8 mouse cellular contexts compared by ENCODE assay signal in the genomic region with DNA sequence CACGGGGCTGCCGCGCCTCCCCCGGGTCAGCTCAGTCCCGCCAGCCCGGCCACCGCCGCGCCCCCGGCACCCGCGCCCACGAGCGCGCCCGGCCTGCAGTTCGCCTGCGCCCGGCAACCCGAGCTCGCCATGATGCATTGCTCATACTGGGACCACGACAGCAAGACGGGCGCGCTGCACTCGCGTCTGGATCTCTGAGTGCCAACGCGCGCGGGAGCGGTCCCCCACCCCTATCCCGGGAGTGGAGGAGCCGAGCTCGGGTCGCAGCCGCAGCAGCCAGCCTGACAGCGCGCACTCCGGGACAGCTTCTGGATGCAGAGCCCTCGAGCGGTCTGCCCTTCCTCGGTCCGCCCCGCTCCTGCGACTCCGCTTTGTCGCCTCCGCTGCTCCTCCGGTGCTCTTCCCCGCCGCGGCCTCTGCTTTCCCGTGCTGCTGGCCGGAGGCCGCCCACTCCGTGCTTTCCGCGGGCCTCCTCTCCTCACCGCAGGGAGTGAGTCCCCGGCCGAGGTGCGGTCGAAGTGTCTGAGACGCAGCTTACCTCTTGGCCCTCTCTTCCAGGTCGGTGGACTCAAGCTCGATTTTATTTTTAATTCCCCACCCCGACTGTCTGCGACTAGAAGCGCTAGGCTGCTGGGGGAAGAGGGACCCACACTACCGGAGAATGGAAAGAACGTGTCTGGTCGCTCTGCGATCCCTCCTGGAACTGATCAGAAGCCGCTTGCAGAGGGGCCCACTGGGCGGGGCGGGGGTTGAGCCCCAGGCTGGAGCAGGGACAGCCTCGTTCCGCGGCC. TPM values are rescaled to one million over a fixed set of nuclear protein-coding genes. Genes with fewer than 3 reads are reported as not detected.
DNase-seq lines count a peak whose midpoint lies in the region; ATAC-seq and TF ChIP-seq lines count a peak whose summit lies in the region.

No protein-coding gene starts in this region.

- H3K9ac ChIP-seq in heart, embryonic 11.5 days (ENCODE audit: low read depth, low read length) = no peak overlapping the region
- H3K9ac ChIP-seq in neural tube, embryonic 13.5 days = peak overlapping the region; percentile 49

- no peaks in the 10 kb centered on the region for H3K36me3 ChIP-seq in heart, embryonic 11.5 days (ENCODE audit: control insufficient read depth, insufficient read depth, low read length)
- H3K36me3 ChIP-seq in neural tube, embryonic 13.5 days = no peaks in the 10 kb centered on the region
- no peaks in the 10 kb centered on the region for H3K36me3 ChIP-seq in thymus, adult 2 months (ENCODE audit: control insufficient read depth, insufficient read depth, low read length)

- H3K4me2 ChIP-seq in heart, embryonic 11.5 days = peak overlapping the region; percentile 93
- peak overlapping the region; percentile 56 for H3K4me2 ChIP-seq in neural tube, embryonic 13.5 days

- no peak for TF ChIP-seq POLR2A in bone marrow macrophage, adult 2 months (IDR thresholded peaks at IDR 0.05; ENCODE audit: borderline replicate concordance, low read depth, low read length)
- TF ChIP-seq POLR2A in thymus, adult 2 months (IDR thresholded peaks at IDR 0.05; ENCODE audit: control insufficient read depth, extremely low read depth, insufficient read depth, low read length, poor library complexity) = no peak

- DNase-seq in layer of hippocampus, adult 2 months (ENCODE audit: low spot score in 2 of 2) = no peak
- no peak for DNase-seq in layer of hippocampus, adult 8-10 months (ENCODE audit: low spot score in 2 of 2)
- peak; percentile 50 to 67 for DNase-seq in kidney, postnatal 4 days
- no peak for DNase-seq in right cerebral cortex, postnatal 14 days
- no peak for DNase-seq in thymus, adult 2 months

- H3K4me3 ChIP-seq in layer of hippocampus, adult 2 months = peak overlapping the region; percentile 44
- H3K4me3 ChIP-seq in bone marrow macrophage, adult 2 months (ENCODE audit: insufficient read depth, low read length) = peak overlapping the region; percentile 34
- peak overlapping the region; percentile 52 for H3K4me3 ChIP-seq in heart, embryonic 11.5 days (ENCODE audit: low read depth, low read length)
- H3K4me3 ChIP-seq in neural tube, embryonic 13.5 days = peak overlapping the region; percentile 36
- no peak overlapping the region for H3K4me3 ChIP-seq in thymus, adult 2 months (ENCODE audit: control insufficient read depth, insufficient read depth, low read length)

- WGBS in heart, embryonic 11.5 days (ENCODE audit: insufficient replicate concordance) = under 1% methylated on average over 79 of the region's 80 CpGs
- under 1% methylated on average over 79 of the region's 80 CpGs for WGBS in neural tube, embryonic 13.5 days
- WGBS in thymus, adult 2 months = 3% methylated on average over 80 of the region's 80 CpGs

- H3K27ac ChIP-seq in layer of hippocampus, adult 2 months = no peak overlapping the region
- no peak overlapping the region for H3K27ac ChIP-seq in bone marrow macrophage, adult 2 months (ENCODE audit: insufficient read depth, low read depth, low read length)
- H3K27ac ChIP-seq in heart, embryonic 11.5 days (ENCODE audit: low read depth, low read length) = no peak overlapping the region
- 0 out of 2 replicates have a peak overlapping the region, but pooled peaks have one; percentile 28 for H3K27ac ChIP-seq in neural tube, embryonic 13.5 days (replicated peaks)
- H3K27ac ChIP-seq in thymus, adult 2 months (ENCODE audit: control insufficient read depth, insufficient read depth, low read length) = no peak overlapping the region

- H3K9me3 ChIP-seq in heart, embryonic 11.5 days (replicated peaks; ENCODE audit: control insufficient read depth, low read length) = no peaks in the 10 kb centered on the region
- no peaks in the 10 kb centered on the region for H3K9me3 ChIP-seq in neural tube, embryonic 13.5 days

- no peak for TF ChIP-seq CTCF in layer of hippocampus, adult 2 months (conservative IDR thresholded peaks at IDR 0.05)
- no peak for TF ChIP-seq CTCF in bone marrow macrophage, adult 2 months (IDR thresholded peaks at IDR 0.05; ENCODE audit: low read depth, low read length)
- TF ChIP-seq CTCF in thymus, adult 2 months (IDR thresholded peaks at IDR 0.05; ENCODE audit: borderline replicate concordance, control insufficient read depth, extremely low read depth, insufficient read depth, low read length, poor library complexity) = no peak

- ATAC-seq in heart, embryonic 11.5 days (replicated peaks; ENCODE audit: insufficient number of reproducible peaks, low FRiP score, low TSS enrichment) = no peak; the same call in 1 of the 2 replicates
- ATAC-seq in neural tube, embryonic 13.5 days (ENCODE audit: low read depth) = no peak

- H3K27me3 ChIP-seq in heart, embryonic 11.5 days (ENCODE audit: control insufficient read depth, insufficient read depth, low read length) = peaks cover 94% of the 10 kb centered on the region
- H3K27me3 ChIP-seq in neural tube, embryonic 13.5 days = peaks cover 100% of the 10 kb centered on the region
- peaks cover 15% of the 10 kb centered on the region for H3K27me3 ChIP-seq in thymus, adult 2 months (ENCODE audit: control insufficient read depth, insufficient read depth, low read length)

- H3K4me1 ChIP-seq in bone marrow macrophage, adult 2 months (ENCODE audit: control insufficient read depth, insufficient read depth, low read length) = peaks cover 2% of the 10 kb centered on the region; the same call in 1 of the 2 replicates
- peaks cover 25% of the 10 kb centered on the region for H3K4me1 ChIP-seq in heart, embryonic 11.5 days (ENCODE audit: control insufficient read depth, insufficient read depth, low read length)
- H3K4me1 ChIP-seq in neural tube, embryonic 13.5 days (replicated peaks) = peaks cover 36% of the 10 kb centered on the region
- H3K4me1 ChIP-seq in thymus, adult 2 months (replicated peaks; ENCODE audit: control insufficient read depth, insufficient read depth, low read length) = no peaks in the 10 kb centered on the region

RNA-seq across cellular contexts. Expression of a gene that starts 1.7 kb away (rescaled TPM):
- total RNA-seq in layer of hippocampus, adult 2 months (2021) = 1 to 10 TPM in 1 of 2 experiments, under 1 TPM in 1; 0.92 to 1.0 TPM
- 1 to 10 TPM in 1 of 4 experiments, under 1 TPM in 3; 0.52 to 1.1 (median 0.83) TPM for total RNA-seq in layer of hippocampus, adult 8-10 months (2022)
- not detected in 2 replicates for polyA plus RNA-seq in bone marrow macrophage, adult 2 months (2012; ENCODE audit: insufficient read depth, insufficient read length, missing spikeins)
- not detected in 2 replicates for polyA plus RNA-seq in heart, embryonic 11.5 days (2014; fragmentation: Nextera tagmentation; extraction: Ambion mirVana)
- polyA plus RNA-seq in neural tube, embryonic 13.5 days (2015; fragmentation: Nextera tagmentation; extraction: Ambion mirVana) = 0.63 and 0.68 TPM in 2 replicates
- polyA plus RNA-seq in thymus, adult 2 months (2012; rRNA removed) = 0.05 and 0.14 TPM in 2 replicates

RNA-seq across cellular contexts. Expression of a gene that starts 29.4 kb away (rescaled TPM):
- total RNA-seq in layer of hippocampus, adult 2 months (2021) = 10 to 100 TPM; 60.0 to 61.1 TPM
- 10 to 100 TPM; 45.8 to 55.6 (median 51.0) TPM for total RNA-seq in layer of hippocampus, adult 8-10 months (2022)
- polyA plus RNA-seq in bone marrow macrophage, adult 2 months (2012; ENCODE audit: insufficient read depth, insufficient read length, missing spikeins) = 47.4 and 51.5 TPM in 2 replicates
- 36.8 and 38.3 TPM in 2 replicates for polyA plus RNA-seq in heart, embryonic 11.5 days (2014; fragmentation: Nextera tagmentation; extraction: Ambion mirVana)
- polyA plus RNA-seq in neural tube, embryonic 13.5 days (2015; fragmentation: Nextera tagmentation; extraction: Ambion mirVana) = 106 and 127 TPM in 2 replicates
- 3.9 and 5.7 TPM in 2 replicates for polyA plus RNA-seq in thymus, adult 2 months (2012; rRNA removed)

RNA-seq across cellular contexts. Expression of a gene that starts 53.9 kb away (rescaled TPM):
- total RNA-seq in layer of hippocampus, adult 2 months (2021) = not detected
- total RNA-seq in layer of hippocampus, adult 8-10 months (2022) = not detected
- polyA plus RNA-seq in bone marrow macrophage, adult 2 months (2012; ENCODE audit: insufficient read depth, insufficient read length, missing spikeins) = not detected in 2 replicates
- not detected in 2 replicates for polyA plus RNA-seq in heart, embryonic 11.5 days (2014; fragmentation: Nextera tagmentation; extraction: Ambion mirVana)
- not detected in 2 replicates for polyA plus RNA-seq in neural tube, embryonic 13.5 days (2015; fragmentation: Nextera tagmentation; extraction: Ambion mirVana)
- polyA plus RNA-seq in thymus, adult 2 months (2012; rRNA removed) = not detected in 2 replicates

Comparison
In these comparisons a context has a peak if more than half of its experiments do, and no peak if none do; other contexts are left out.
1. DNase-seq: peak in kidney, postnatal 4 days (2 of 2); none in layer of hippocampus, adult 2 months (0 of 2), layer of hippocampus, adult 8-10 months (0 of 2), right cerebral cortex, postnatal 14 days (single experiment) and thymus, adult 2 months (single experiment).